Mouse (Mus musculus): Measurements from ENCODE around the gene Foxb2. TPM values are rescaled to one million over a fixed set of nuclear protein-coding genes. Genes with fewer than 3 reads are reported as not detected.

Foxb2 gene
- polyA plus RNA-seq (2015; fragmentation: Nextera tagmentation; extraction: Ambion mirVana), result 0.16 and 0.55 TPM in 2 replicates

- Histone ChIP-seq H3K36me3 (ENCODE audit: control insufficient read depth, insufficient read depth, low read length) (no peaks in the 10 kb centered on the region), H3K4me2 (ENCODE audit: low read length) (peak within 1 kb of the TSS; percentile 68), H3K4me3 (ENCODE audit: low read depth, low read length) (peak within 1 kb of the TSS; percentile 47), H3K4me1 (ENCODE audit: control insufficient read depth, insufficient read depth, low read length) (peaks cover 21% of the 10 kb centered on the region), H3K9me3 (replicated peaks; ENCODE audit: control insufficient read depth, low read length, poor library complexity, severe bottlenecking) (no peaks in the 10 kb centered on the region), H3K9ac (ENCODE audit: low read depth, low read length) (peak within 1 kb of the TSS; percentile 47; the same call in 1 of the 2 replicates), H3K27ac (ENCODE audit: low read length) (no peak within 1 kb of the TSS), H3K27me3 (ENCODE audit: control insufficient read depth, insufficient read depth, low read depth, low read length) (peaks cover 53% of the 10 kb centered on the region)
- under 1% methylated on average over 40 of the region's 40 CpGs for WGBS
- peak; percentile 20; the same call in 1 of the 2 replicates for ATAC-seq
Measured at GRCm38 (mm10) chr19:16873221-16873861, at the start of gene Foxb2. TSS of gene Foxb2 (minus strand) at chr19:16873805.

- H3K9ac ChIP-seq (ENCODE audit: low read depth, low read length), result no peak overlapping the region
- 77% methylated on average over 5 of the region's 5 CpGs for WGBS
- H3K27ac ChIP-seq (ENCODE audit: low read length), result no peak overlapping the region
- no peak overlapping the region for H3K4me2 ChIP-seq (ENCODE audit: low read length)
- no peaks in the 10 kb centered on the region for H3K36me3 ChIP-seq (ENCODE audit: control insufficient read depth, insufficient read depth, low read length)
- no peaks in the 10 kb centered on the region for H3K27me3 ChIP-seq (ENCODE audit: control insufficient read depth, insufficient read depth, low read depth, low read length)
- H3K9me3 ChIP-seq (replicated peaks; ENCODE audit: control insufficient read depth, low read length, poor library complexity, severe bottlenecking), result no peaks in the 10 kb centered on the region
- no peak overlapping the region for H3K4me3 ChIP-seq (ENCODE audit: low read depth, low read length)
- H3K4me1 ChIP-seq (ENCODE audit: control insufficient read depth, insufficient read depth, low read length), result no peaks in the 10 kb centered on the region
- no peak for ATAC-seq
Measured at GRCm38 (mm10) chr19:16911507-16911906, 37.9 kb upstream of the Foxb2 start.

GRCm38 (mm10) chr19:16903106-16903505 is 29.5 kb upstream of the Foxb2 start:
- no peaks in the 10 kb centered on the region for H3K4me1 ChIP-seq (ENCODE audit: control insufficient read depth, insufficient read depth, low read length)
- no peak overlapping the region for H3K27ac ChIP-seq (ENCODE audit: low read length)
- no peaks in the 10 kb centered on the region for H3K36me3 ChIP-seq (ENCODE audit: control insufficient read depth, insufficient read depth, low read length)
- no peak overlapping the region for H3K4me2 ChIP-seq (ENCODE audit: low read length)
- no peaks in the 10 kb centered on the region for H3K9me3 ChIP-seq (replicated peaks; ENCODE audit: control insufficient read depth, low read length, poor library complexity, severe bottlenecking)
- no peak overlapping the region for H3K9ac ChIP-seq (ENCODE audit: low read depth, low read length)
- WGBS, result 85% methylated on average over 2 of the region's 2 CpGs
- no peak for ATAC-seq
- no peaks in the 10 kb centered on the region for H3K27me3 ChIP-seq (ENCODE audit: control insufficient read depth, insufficient read depth, low read depth, low read length)
- H3K4me3 ChIP-seq (ENCODE audit: low read depth, low read length), result no peak overlapping the region

GRCm38 (mm10) chr19:16899716-16900115 is 26.1 kb upstream of the Foxb2 start:
- H3K36me3 ChIP-seq (ENCODE audit: control insufficient read depth, insufficient read depth, low read length), result no peaks in the 10 kb centered on the region
- 58% methylated on average over 10 of the region's 10 CpGs for WGBS
- no peak for ATAC-seq
- no peaks in the 10 kb centered on the region for H3K4me1 ChIP-seq (ENCODE audit: control insufficient read depth, insufficient read depth, low read length)
- no peak overlapping the region for H3K9ac ChIP-seq (ENCODE audit: low read depth, low read length)
- no peak overlapping the region for H3K4me3 ChIP-seq (ENCODE audit: low read depth, low read length)
- H3K9me3 ChIP-seq (replicated peaks; ENCODE audit: control insufficient read depth, low read length, poor library complexity, severe bottlenecking), result no peaks in the 10 kb centered on the region
- no peaks in the 10 kb centered on the region for H3K27me3 ChIP-seq (ENCODE audit: control insufficient read depth, insufficient read depth, low read depth, low read length)
- no peak overlapping the region for H3K27ac ChIP-seq (ENCODE audit: low read length)
- no peak overlapping the region for H3K4me2 ChIP-seq (ENCODE audit: low read length)

- Histone ChIP-seq H3K4me3 (ENCODE audit: low read depth, low read length) (no peak overlapping the region), H3K27ac (ENCODE audit: low read length) (no peak overlapping the region), H3K9me3 (replicated peaks; ENCODE audit: control insufficient read depth, low read length, poor library complexity, severe bottlenecking) (no peaks in the 10 kb centered on the region), H3K4me2 (ENCODE audit: low read length) (no peak overlapping the region), H3K4me1 (ENCODE audit: control insufficient read depth, insufficient read depth, low read length) (no peaks in the 10 kb centered on the region), H3K36me3 (ENCODE audit: control insufficient read depth, insufficient read depth, low read length) (no peaks in the 10 kb centered on the region), H3K27me3 (ENCODE audit: control insufficient read depth, insufficient read depth, low read depth, low read length) (no peaks in the 10 kb centered on the region), H3K9ac (ENCODE audit: low read depth, low read length) (no peak overlapping the region)
- ATAC-seq, result no peak
- 93% methylated on average over 5 of the region's 5 CpGs for WGBS
Measured at GRCm38 (mm10) chr19:16898576-16898975, 25.0 kb upstream of the Foxb2 start.

GRCm38 (mm10) chr19:16876458-16876770 is 2.8 kb upstream of the Foxb2 start:
- peaks cover 40% of the 10 kb centered on the region for H3K27me3 ChIP-seq (ENCODE audit: control insufficient read depth, insufficient read depth, low read depth, low read length)
- H3K36me3 ChIP-seq (ENCODE audit: control insufficient read depth, insufficient read depth, low read length), result no peaks in the 10 kb centered on the region
- H3K4me2 ChIP-seq (ENCODE audit: low read length), result peak overlapping the region; percentile 7; the same call in 1 of the 2 replicates
- peak overlapping the region; percentile 4; the same call in 1 of the 2 replicates for H3K4me3 ChIP-seq (ENCODE audit: low read depth, low read length)
- H3K27ac ChIP-seq (ENCODE audit: low read length), result no peak overlapping the region
- peaks cover 21% of the 10 kb centered on the region for H3K4me1 ChIP-seq (ENCODE audit: control insufficient read depth, insufficient read depth, low read length)
- ATAC-seq, result no peak
- H3K9me3 ChIP-seq (replicated peaks; ENCODE audit: control insufficient read depth, low read length, poor library complexity, severe bottlenecking), result no peaks in the 10 kb centered on the region
- under 1% methylated on average over 17 of the region's 17 CpGs for WGBS
- no peak overlapping the region for H3K9ac ChIP-seq (ENCODE audit: low read depth, low read length)

- Histone ChIP-seq H3K4me3 (ENCODE audit: low read depth, low read length) (peak overlapping the region; percentile 4; the same call in 1 of the 2 replicates), H3K36me3 (ENCODE audit: control insufficient read depth, insufficient read depth, low read length) (no peaks in the 10 kb centered on the region), H3K9ac (ENCODE audit: low read depth, low read length) (no peak overlapping the region), H3K4me2 (ENCODE audit: low read length) (peak overlapping the region; percentile 7; the same call in 1 of the 2 replicates), H3K9me3 (replicated peaks; ENCODE audit: control insufficient read depth, low read length, poor library complexity, severe bottlenecking) (no peaks in the 10 kb centered on the region), H3K27ac (ENCODE audit: low read length) (no peak overlapping the region), H3K27me3 (ENCODE audit: control insufficient read depth, insufficient read depth, low read depth, low read length) (peaks cover 43% of the 10 kb centered on the region), H3K4me1 (ENCODE audit: control insufficient read depth, insufficient read depth, low read length) (peaks cover 21% of the 10 kb centered on the region)
- ATAC-seq, result no peak
- 1% methylated on average over 34 of the region's 34 CpGs for WGBS
Measured at GRCm38 (mm10) chr19:16875631-16876457, 2.2 kb upstream of the Foxb2 start.

GRCm38 (mm10) chr19:16874991-16875540 is 1.5 kb upstream of the Foxb2 start:
- Histone ChIP-seq H3K9me3 (replicated peaks; ENCODE audit: control insufficient read depth, low read length, poor library complexity, severe bottlenecking) (no peaks in the 10 kb centered on the region), H3K4me2 (ENCODE audit: low read length) (no peak overlapping the region), H3K27me3 (ENCODE audit: control insufficient read depth, insufficient read depth, low read depth, low read length) (peaks cover 47% of the 10 kb centered on the region), H3K36me3 (ENCODE audit: control insufficient read depth, insufficient read depth, low read length) (no peaks in the 10 kb centered on the region), H3K9ac (ENCODE audit: low read depth, low read length) (no peak overlapping the region), H3K4me3 (ENCODE audit: low read depth, low read length) (no peak overlapping the region), H3K4me1 (ENCODE audit: control insufficient read depth, insufficient read depth, low read length) (peaks cover 21% of the 10 kb centered on the region), H3K27ac (ENCODE audit: low read length) (no peak overlapping the region)
- 1% methylated on average over 14 of the region's 14 CpGs for WGBS
- ATAC-seq, result no peak
